Mouse (Mus musculus) olfactory bulb, adult 2 months (tissue): Measurements from ENCODE around the gene Bcam.

Experiments used
- CTCF ChIP-seq: fragments of 200-500 bp; IDR thresholded peaks from 2 replicates; pipeline ENCODE4 v1.5.1; 2012; ENCODE audit warnings: low read depth, mild to moderate bottlenecking, low read length, moderate library complexity; ENCODE audit not compliant: insufficient read depth
- POLR2A ChIP-seq: fragments of 200-500 bp; IDR thresholded peaks from 2 replicates; pipeline ENCODE4 v1.6.1; 2012; ENCODE audit warnings: mild to moderate bottlenecking, low read depth, low read length, moderate library complexity; ENCODE audit not compliant: insufficient read depth

DNA sequence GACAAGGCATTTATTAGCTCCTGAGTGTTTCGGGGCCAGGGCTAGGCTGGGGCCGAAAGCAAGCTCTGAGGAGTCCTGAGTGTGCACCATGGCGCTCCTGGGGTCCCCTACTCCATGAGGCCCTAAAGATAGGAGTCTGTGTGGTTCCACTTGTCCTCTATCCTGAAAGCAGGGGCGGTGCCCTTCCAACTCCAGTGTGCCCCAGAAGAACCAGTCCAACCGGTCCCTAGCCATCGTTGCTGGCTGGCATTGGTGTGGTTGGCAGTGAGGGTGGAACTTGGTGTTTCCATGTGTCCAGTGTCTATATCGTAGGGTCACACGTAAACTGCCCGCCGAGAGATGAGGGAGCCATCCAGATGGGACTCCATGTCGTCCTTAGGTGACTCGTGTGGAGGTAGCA is 46.6 kb downstream of the Bcam start:
- TF ChIP-seq CTCF, result no peak
- TF ChIP-seq POLR2A, result no peak
